Mouse (Mus musculus) erythroblast, embryonic 14.5 days (primary cell): ENCODE results near the gene Mettl25.

ENCODE experiments used
- GATA1 ChIP-seq: IDR thresholded peaks from 2 replicates; pipeline ENCODE4 v1.6.1; 2012; ENCODE audit warnings: low read length, inconsistent platforms, mixed read lengths
- TAL1 ChIP-seq: IDR thresholded peaks from 3 replicates; pipeline ENCODE4 v1.6.1; 2012; ENCODE audit warnings: low read length, inconsistent platforms, mixed read lengths

GRCm38 (mm10) chr10:105802132-105802531 lies 39.0 kb downstream of the Mettl25 start:
- TF ChIP-seq GATA1 (no peak), TAL1 (no peak)
